Mouse (Mus musculus) hindbrain, embryonic 16.5 days (tissue): ENCODE measurements around the gene Slc7a7. TPM values are rescaled to one million over a fixed set of nuclear protein-coding genes. Genes with fewer than 3 reads are reported as not detected.

Experiments used
- ATAC-seq: fragments of 200-750 bp; cut with Nextera tagmentation; 2 replicates; pipeline ENCODE4 v1.8.0; 2017; ENCODE audit warnings: moderate TSS enrichment, moderate library complexity
- H3K27ac ChIP-seq: fragments of 300-500 bp; sonication (generic); 2 replicates; pipeline ENCODE4 v1.5.1; 2014; ENCODE audit warnings: low read depth, mild to moderate bottlenecking, control low read depth, low read length, moderate library complexity
- H3K27me3 ChIP-seq: fragments of 300-500 bp; sonication (generic); replicated peaks from 2 replicates; pipeline ENCODE4 v1.6.1; 2014; ENCODE audit warnings: low read length; ENCODE audit not compliant: control insufficient read depth, insufficient read depth
- H3K36me3 ChIP-seq: fragments of 300-500 bp; sonication (generic); 2 replicates; pipeline ENCODE4 v1.6.1; 2014; ENCODE audit warnings: mild to moderate bottlenecking, low read length, moderate library complexity, mixed read lengths; ENCODE audit not compliant: control insufficient read depth, insufficient read depth
- H3K4me1 ChIP-seq: fragments of 300-500 bp; sonication (generic); 2 replicates; pipeline ENCODE4 v1.6.1; 2014; ENCODE audit warnings: low read depth, low read length; ENCODE audit not compliant: control insufficient read depth, insufficient read depth
- H3K4me2 ChIP-seq: fragments of 300-500 bp; sonication (generic); 2 replicates; pipeline ENCODE4 v1.6.1; 2014; ENCODE audit warnings: mild to moderate bottlenecking, low read length, control low read depth, moderate library complexity
- H3K4me3 ChIP-seq: fragments of 300-500 bp; sonication (generic); 2 replicates; pipeline ENCODE4 v1.5.1; 2014; ENCODE audit warnings: mild to moderate bottlenecking, low read length, control low read depth, moderate library complexity
- H3K9ac ChIP-seq: fragments of 300-500 bp; sonication (generic); 2 replicates; pipeline ENCODE4 v1.6.1; 2014; ENCODE audit warnings: low read depth, mild to moderate bottlenecking, control low read depth, low read length, moderate library complexity
- H3K9me3 ChIP-seq: fragments of 300-500 bp; sonication (generic); 2 replicates; pipeline ENCODE4 v1.6.1; 2014; ENCODE audit warnings: mild to moderate bottlenecking, low read length, moderate library complexity; ENCODE audit not compliant: control insufficient read depth
- WGBS: fragments of 180-500 bp; shearing (Covaris S2); extraction: QIAGEN DNeasy Blood & Tissue Kit; methylation state at CpG from one replicate; pipeline ENCODE4 v1.1.7; 2014; 5-methylcytosine and 5-hydroxymethylcytosine counted together
- polyA plus RNA-seq: library from polyadenylated mRNA; unstranded; fragments of >200 nt; fragmentation: Nextera tagmentation; extraction: Ambion mirVana; gene quantifications from 2 replicates; pipeline ENCODE4 v1.2.1, GENCODE M21; 2015

Slc7a7 gene
- 4.9 and 5.9 TPM in 2 replicates for polyA plus RNA-seq

DNA sequence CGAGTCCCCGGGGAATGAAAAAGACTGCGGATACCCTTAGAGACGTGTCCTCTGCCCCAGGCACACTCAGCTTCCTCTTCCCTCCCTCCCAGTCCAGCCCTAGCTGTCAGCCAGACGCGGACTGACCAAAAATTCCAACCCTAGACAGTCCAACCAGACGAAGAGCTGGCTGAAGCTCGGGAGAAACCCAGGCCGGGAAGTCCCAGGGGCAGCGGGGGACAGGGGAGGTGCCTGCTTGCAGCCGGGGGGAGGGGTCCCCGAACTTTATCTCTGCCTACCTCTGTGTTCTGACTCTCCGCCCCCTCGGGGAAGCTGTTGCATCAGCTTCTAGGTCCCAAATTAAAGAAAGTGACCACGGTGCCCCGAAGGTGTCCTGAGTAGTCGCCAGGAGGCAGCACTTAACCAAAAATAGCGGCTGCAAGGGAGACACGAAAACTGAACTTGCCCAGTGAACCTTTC lies at the start of gene Slc7a7:
TSS of gene Slc7a7 (minus strand) at position 158 of the 459 bp plus-strand sequence.
- Histone ChIP-seq H3K4me3 (no peak within 1 kb of the TSS), H3K9me3 (no peaks in the 10 kb centered on the region), H3K36me3 (no peaks in the 10 kb centered on the region), H3K9ac (no peak within 1 kb of the TSS), H3K27me3 (peaks cover 11% of the 10 kb centered on the region; the same call in 1 of the 2 replicates), H3K4me1 (0 out of 2 replicates have a peak, but pooled peaks cover 3% of the 10 kb centered on the region), H3K27ac (no peak within 1 kb of the TSS), H3K4me2 (no peak within 1 kb of the TSS)
- WGBS, result 6% methylated on average over 19 of the region's 19 CpGs
- no peak for ATAC-seq

DNA sequence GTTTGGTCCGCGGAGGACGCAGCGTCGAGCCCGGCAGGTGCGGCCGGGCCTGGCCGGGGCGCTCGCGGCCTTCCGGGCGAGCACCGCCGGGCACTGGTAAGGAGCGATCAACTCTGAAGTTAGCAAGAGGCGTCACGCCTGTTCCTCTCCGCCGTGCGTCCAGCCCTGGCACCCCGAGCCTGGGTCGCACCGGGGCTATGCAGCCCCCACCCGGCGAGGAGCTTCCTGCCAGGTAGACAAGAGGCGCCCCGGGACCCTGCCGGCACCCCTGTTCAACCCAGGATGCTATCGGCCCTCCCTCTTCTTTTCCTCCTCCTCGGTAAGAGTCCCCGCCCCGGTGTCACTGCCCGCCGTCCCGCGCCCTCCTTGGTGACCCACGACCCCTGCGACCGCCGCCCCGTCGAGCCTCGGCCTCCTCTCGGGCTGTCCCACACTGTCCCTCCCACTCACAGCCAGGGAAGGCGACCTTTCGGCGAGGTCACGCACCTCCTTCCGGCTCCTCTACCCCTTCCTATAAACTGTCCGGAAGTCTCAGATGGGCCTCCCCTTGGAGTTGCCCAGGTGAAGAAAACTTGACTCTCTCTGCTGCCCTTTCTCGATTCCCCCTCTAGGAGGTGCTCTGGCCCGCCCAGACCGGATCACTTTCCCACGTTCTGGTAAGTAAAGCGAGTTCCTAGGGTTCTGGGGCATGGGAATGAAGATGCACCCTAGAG lies 46.9 kb upstream of the Slc7a7 start:
- WGBS, result under 1% methylated on average over 41 of the region's 57 CpGs
- H3K9ac ChIP-seq, result peak overlapping the region; percentile 86
- peak overlapping the region; percentile 74 for H3K27ac ChIP-seq
- H3K4me3 ChIP-seq, result peak overlapping the region; percentile 88
- H3K4me1 ChIP-seq, result peaks cover 3% of the 10 kb centered on the region
- H3K27me3 ChIP-seq, result no peaks in the 10 kb centered on the region
- peaks cover 12% of the 10 kb centered on the region for H3K36me3 ChIP-seq
- H3K9me3 ChIP-seq, result no peaks in the 10 kb centered on the region
- peak; percentile 78 for ATAC-seq
- H3K4me2 ChIP-seq, result peak overlapping the region; percentile 65

GRCm38 (mm10) chr14:54463959-54464292 lies 46.3 kb upstream of the Slc7a7 start, which contains the start of gene Lrp10:
Lrp10 (plus strand) TSS chr14:54464137.
- Histone ChIP-seq H3K4me1 (peaks cover 3% of the 10 kb centered on the region), H3K9ac (peak within 1 kb of the TSS; percentile 86), H3K27ac (peak within 1 kb of the TSS; percentile 74), H3K9me3 (no peaks in the 10 kb centered on the region), H3K36me3 (peaks cover 7% of the 10 kb centered on the region), H3K27me3 (no peaks in the 10 kb centered on the region), H3K4me3 (peak within 1 kb of the TSS; percentile 88), H3K4me2 (peak within 1 kb of the TSS; percentile 65)
- WGBS, result 0% methylated on average over 26 of the region's 35 CpGs
- peak; percentile 91 for ATAC-seq

DNA sequence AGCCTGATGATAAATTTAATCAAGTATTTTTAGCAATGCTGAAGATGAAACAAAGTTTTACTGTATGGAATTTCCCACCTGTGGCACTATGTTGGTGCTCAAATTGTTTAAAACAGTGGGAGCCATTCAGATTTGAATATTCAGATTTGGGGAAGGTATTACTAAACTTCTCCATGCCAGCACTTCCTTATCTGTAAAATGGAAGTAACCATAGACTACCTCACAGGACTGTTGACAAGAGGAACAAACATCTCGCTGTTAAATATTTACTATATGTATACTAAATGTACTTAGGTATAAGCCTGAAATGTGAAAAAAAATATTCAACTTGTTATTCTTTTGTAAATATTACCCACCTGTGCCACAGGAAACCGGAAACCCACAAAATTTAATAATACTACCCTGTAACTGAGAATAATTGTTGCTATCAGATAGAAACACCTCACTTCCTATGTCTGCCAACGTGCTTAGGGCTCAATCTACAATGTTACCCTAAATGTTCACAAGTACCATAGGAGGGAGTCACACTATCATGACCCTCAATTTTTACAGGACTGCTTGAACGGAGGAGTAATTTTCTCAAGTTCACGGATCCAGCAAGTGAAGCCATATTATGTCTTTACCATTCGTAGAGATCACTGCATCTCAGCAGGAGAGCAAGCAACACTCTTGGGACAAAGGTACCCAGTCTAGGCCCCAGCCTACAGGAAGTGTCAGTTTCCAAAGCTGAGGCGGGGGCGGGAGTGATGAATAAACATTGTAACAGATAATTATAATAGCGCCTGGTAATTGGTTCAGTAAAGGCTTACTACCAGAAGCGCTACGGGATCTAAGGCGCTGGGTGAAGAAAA lies 45.8 kb upstream of the Slc7a7 start:
- Histone ChIP-seq H3K9me3 (no peaks in the 10 kb centered on the region), H3K4me1 (peaks cover 3% of the 10 kb centered on the region), H3K4me3 (peak overlapping the region; percentile 88), H3K36me3 (peaks cover 4% of the 10 kb centered on the region; the same call in 1 of the 2 replicates), H3K27ac (peak overlapping the region; percentile 74), H3K4me2 (peak overlapping the region; percentile 65), H3K9ac (peak overlapping the region; percentile 86), H3K27me3 (no peaks in the 10 kb centered on the region)
- WGBS, result 15% methylated on average over 12 of the region's 12 CpGs
- peak; percentile 60 for ATAC-seq

DNA sequence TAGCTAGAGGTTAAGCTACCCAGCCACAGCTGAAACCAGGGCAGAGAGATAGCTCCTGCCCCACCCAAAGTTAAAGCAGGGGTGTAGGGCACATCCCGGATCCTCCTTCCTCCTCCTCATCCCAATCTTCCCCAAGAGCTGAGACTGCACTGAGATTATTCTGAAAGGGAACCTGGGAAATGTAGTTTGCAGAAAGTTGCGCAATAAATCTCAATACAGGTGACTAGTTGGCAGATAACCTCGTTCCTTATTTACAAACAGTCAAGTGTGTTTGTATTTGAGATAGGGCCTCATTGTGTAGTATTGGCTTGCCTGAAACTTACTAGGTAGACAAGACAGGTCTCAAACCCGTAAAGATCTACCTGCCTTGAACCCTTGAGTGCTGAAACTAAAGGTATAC lies 44.6 kb upstream of the Slc7a7 start:
- H3K9me3 ChIP-seq, result no peaks in the 10 kb centered on the region
- H3K4me2 ChIP-seq, result no peak overlapping the region
- H3K27ac ChIP-seq, result no peak overlapping the region
- no peak for ATAC-seq
- no peaks in the 10 kb centered on the region for H3K36me3 ChIP-seq
- H3K4me1 ChIP-seq, result peaks cover 3% of the 10 kb centered on the region
- no peak overlapping the region for H3K9ac ChIP-seq
- WGBS, result 92% methylated on average over 4 of the region's 4 CpGs
- no peaks in the 10 kb centered on the region for H3K27me3 ChIP-seq
- no peak overlapping the region for H3K4me3 ChIP-seq

DNA sequence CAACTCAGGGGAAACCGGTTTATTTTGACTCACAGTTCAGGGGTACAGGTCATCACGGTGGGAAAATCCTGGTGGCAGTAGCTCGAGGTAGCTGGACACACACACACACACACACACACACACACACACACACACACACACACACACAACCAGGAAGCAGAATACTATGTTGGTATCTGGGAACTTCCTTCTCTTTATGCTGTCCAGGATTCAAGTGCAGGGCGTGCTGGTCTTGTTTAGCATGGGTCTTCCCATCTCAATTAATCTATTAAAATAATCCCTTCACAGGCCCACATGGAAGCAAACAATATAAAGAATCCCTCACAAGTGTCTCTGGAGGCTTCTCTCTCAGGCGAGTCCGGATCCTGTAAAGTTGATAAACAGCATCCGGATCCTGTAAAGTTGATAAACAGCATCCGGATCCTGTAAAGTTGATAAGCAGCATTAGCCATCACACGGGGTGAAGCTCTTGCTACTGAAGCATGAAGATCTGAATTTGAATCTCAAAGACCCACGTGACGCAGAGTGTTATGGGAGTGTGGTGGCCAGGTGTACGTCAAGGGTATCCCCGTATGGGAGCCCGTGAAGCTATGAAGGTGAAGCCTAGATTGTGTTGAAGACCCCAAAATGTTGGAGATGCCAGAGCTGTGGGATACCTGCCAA lies 40.5 kb upstream of the Slc7a7 start:
- H3K4me3 ChIP-seq, result no peak overlapping the region
- H3K27ac ChIP-seq, result no peak overlapping the region
- no peak overlapping the region for H3K9ac ChIP-seq
- no peaks in the 10 kb centered on the region for H3K36me3 ChIP-seq
- H3K27me3 ChIP-seq, result no peaks in the 10 kb centered on the region
- no peaks in the 10 kb centered on the region for H3K4me1 ChIP-seq
- WGBS, result 90% methylated on average over 14 of the region's 14 CpGs
- no peak for ATAC-seq
- no peaks in the 10 kb centered on the region for H3K9me3 ChIP-seq
- H3K4me2 ChIP-seq, result no peak overlapping the region

- Histone ChIP-seq H3K27me3 (no peaks in the 10 kb centered on the region), H3K4me2 (no peak overlapping the region), H3K4me3 (no peak overlapping the region), H3K9ac (no peak overlapping the region), H3K36me3 (no peaks in the 10 kb centered on the region), H3K9me3 (no peaks in the 10 kb centered on the region), H3K4me1 (no peaks in the 10 kb centered on the region), H3K27ac (no peak overlapping the region)
- 86% methylated on average over 11 of the region's 11 CpGs for WGBS
- ATAC-seq, result no peak
Measured at GRCm38 (mm10) chr14:54454669-54455528, 37.3 kb upstream of the Slc7a7 start.

- Histone ChIP-seq H3K9me3 (no peaks in the 10 kb centered on the region), H3K4me1 (0 out of 2 replicates have a peak, but pooled peaks cover 2% of the 10 kb centered on the region), H3K36me3 (no peaks in the 10 kb centered on the region), H3K27ac (no peak overlapping the region), H3K4me2 (no peak overlapping the region), H3K27me3 (no peaks in the 10 kb centered on the region), H3K4me3 (no peak overlapping the region), H3K9ac (no peak overlapping the region)
- ATAC-seq, result no peak
- 88% methylated on average over 9 of the region's 9 CpGs for WGBS
Measured at GRCm38 (mm10) chr14:54453566-54453965, 36.0 kb upstream of the Slc7a7 start.
